Mouse (Mus musculus) retina, postnatal 1 day (tissue): ENCODE measurements around the gene Kmt2c.
"Not testable (repeated sequence)": the region's sequence is repeated elsewhere in the genome, so short reads cannot be mapped to it uniquely, and the experiment has no call there.

Experiments
- DNase-seq: peaks from one replicate; pipeline ENCODE4 v3.0.0-alpha.2; 2012

Gene Kmt2c

GRCm38 (mm10) chr5:25506041-25506440, 7.5 kb upstream of the Kmt2c start:
- no peak for DNase-seq

- DNase-seq = no peak
Observed at GRCm38 (mm10) chr5:25500686-25501085, 2.1 kb upstream of the Kmt2c start.

GRCm38 (mm10) chr5:25499423-25500398, 1.1 kb upstream of the Kmt2c start:
- peak; percentile 98 for DNase-seq

GRCm38 (mm10) chr5:25498821-25499422, 339 bp upstream of the Kmt2c start:
- peak; percentile 92 for DNase-seq

- peak; percentile 62 for DNase-seq
Observed at GRCm38 (mm10) chr5:25497720-25498345, 750 bp downstream of the Kmt2c start.

GRCm38 (mm10) chr5:25497369-25497719, 1.2 kb downstream of the Kmt2c start:
- DNase-seq = no peak

GRCm38 (mm10) chr5:25496652-25497051, 1.9 kb downstream of the Kmt2c start:
- DNase-seq = no peak

- DNase-seq = no peak
Observed at GRCm38 (mm10) chr5:25478863-25479262, 19.7 kb downstream of the Kmt2c start.

- no peak for DNase-seq
Observed at GRCm38 (mm10) chr5:25475789-25476188, 22.8 kb downstream of the Kmt2c start.

- DNase-seq = peak; percentile 83
Observed at GRCm38 (mm10) chr5:25472070-25472469, 26.5 kb downstream of the Kmt2c start.

- DNase-seq = no peak
Observed at GRCm38 (mm10) chr5:25461956-25462355, 36.6 kb downstream of the Kmt2c start.

GRCm38 (mm10) chr5:25455432-25455831, 43.2 kb downstream of the Kmt2c start:
- not testable (repeated sequence) for DNase-seq

GRCm38 (mm10) chr5:25452691-25453090, 45.9 kb downstream of the Kmt2c start:
- no peak for DNase-seq

- no peak for DNase-seq
Observed at GRCm38 (mm10) chr5:25437508-25437907, 61.1 kb downstream of the Kmt2c start.

- DNase-seq = peak; percentile 83
Observed at GRCm38 (mm10) chr5:25436081-25436480, 62.5 kb downstream of the Kmt2c start.

GRCm38 (mm10) chr5:25422576-25422975, 76.0 kb downstream of the Kmt2c start:
- no peak for DNase-seq

GRCm38 (mm10) chr5:25420601-25421000, 78.0 kb downstream of the Kmt2c start:
- peak; percentile 73 for DNase-seq

- peak; percentile 15 for DNase-seq
Observed at GRCm38 (mm10) chr5:25415382-25415781, 83.2 kb downstream of the Kmt2c start.

- no peak for DNase-seq
Observed at GRCm38 (mm10) chr5:25396727-25397126, 101.9 kb downstream of the Kmt2c start.

- DNase-seq = no peak
Observed at GRCm38 (mm10) chr5:25392655-25393054, 105.9 kb downstream of the Kmt2c start.

- peak; percentile 18 for DNase-seq
Observed at GRCm38 (mm10) chr5:25383581-25383980, 115.0 kb downstream of the Kmt2c start.

- DNase-seq = no peak
Observed at GRCm38 (mm10) chr5:25379188-25379587, 119.4 kb downstream of the Kmt2c start.

GRCm38 (mm10) chr5:25368420-25368819, 130.2 kb downstream of the Kmt2c start:
- no peak for DNase-seq

GRCm38 (mm10) chr5:25367126-25367525, 131.5 kb downstream of the Kmt2c start:
- no peak for DNase-seq
